Mouse (Mus musculus): ENCODE data around the gene Gabpb1.
A peak's percentile ranks its signal among the peaks of the same experiment; 100 is the strongest.
"Not testable (repeated sequence)": the region's sequence is repeated elsewhere in the genome, so short reads cannot be mapped to it uniquely, and the experiment has no call there.

Gene Gabpb1

DNA sequence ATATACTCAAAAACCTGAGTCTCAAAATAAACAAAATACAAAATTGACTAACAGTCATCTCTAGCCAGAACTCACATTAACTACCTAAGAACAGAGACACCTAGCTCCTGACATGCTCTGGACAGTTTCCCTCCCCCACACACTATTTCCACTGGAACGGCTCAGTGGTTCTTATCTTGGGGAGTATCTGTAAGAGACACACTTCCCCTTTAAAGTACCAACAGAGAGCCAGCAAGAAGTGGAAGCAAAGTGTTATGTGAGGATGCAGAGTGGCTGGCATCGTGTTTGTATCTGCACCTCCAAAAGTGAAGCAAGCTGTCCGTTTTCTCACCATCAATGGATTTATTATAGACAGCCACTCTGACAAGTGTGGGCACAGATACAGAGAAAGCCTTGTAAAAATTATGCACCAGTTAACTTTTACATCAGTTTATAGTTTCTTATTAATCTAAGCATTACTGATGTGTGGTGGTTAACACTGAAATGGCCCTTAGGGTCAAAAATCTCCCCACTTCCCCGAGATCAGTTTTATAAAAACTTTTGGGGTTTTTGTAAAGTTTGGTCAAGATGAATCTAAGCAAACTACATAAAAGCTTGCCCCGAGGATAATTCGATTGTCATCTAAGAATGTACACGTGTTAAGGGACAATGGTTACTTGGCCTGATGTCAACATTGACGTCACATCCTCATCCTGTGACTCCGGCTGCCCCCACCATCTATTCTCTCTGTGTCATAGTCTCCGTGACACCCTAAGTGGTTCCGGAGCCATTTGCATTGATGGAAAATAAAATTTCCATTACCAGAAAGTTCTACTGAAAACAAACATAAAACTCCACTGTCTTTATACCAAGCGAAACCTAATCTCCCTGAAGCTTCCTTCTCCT lies 40.0 kb downstream of the Gabpb1 start:
- DNase-seq, result peak; percentile 22

DNA sequence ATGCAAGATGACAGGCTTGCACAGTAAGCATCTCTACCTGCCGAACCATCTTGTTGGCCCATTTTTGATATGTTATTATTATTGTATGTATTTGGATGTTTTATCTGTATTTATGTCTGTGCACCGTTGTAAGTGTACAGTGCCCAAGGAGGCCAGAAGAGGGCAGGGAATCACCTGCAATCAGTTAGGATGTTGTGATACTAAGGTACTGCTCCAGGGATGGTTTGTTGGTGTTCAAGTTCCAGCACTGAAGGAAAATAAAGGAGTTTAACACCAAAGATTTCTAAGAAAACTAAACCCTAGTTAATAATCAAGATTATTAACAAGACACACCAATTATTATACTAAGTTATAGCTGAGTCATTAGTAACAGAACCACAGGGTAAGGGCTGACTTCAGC lies 43.0 kb downstream of the Gabpb1 start:
- DNase-seq, result no peak

DNA sequence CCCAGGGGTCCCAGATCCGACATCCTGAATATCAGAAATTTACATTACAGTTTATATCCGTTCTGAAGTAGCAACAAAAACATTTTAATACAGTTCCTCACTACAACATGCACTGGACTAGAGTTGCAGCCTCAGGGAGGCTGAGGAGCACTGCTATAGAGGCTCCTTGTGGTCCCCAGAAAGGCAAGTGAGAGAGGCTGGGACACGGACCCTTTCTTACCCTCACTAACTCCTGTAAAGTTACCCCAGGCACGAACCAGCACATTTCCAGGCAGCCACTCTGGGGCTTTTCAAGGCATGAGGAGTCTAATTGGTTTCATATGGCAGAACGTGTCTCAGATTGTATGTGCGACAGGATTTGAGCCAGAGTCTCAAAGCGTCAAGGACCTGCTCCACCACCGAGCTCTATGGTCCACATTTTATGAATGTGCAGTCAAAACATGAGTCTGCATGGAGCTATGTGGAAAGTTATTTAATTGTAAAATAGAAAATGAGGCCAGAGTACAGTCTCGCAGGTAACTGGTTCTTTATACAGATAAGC lies 47.6 kb downstream of the Gabpb1 start:
- no peak for DNase-seq

DNA sequence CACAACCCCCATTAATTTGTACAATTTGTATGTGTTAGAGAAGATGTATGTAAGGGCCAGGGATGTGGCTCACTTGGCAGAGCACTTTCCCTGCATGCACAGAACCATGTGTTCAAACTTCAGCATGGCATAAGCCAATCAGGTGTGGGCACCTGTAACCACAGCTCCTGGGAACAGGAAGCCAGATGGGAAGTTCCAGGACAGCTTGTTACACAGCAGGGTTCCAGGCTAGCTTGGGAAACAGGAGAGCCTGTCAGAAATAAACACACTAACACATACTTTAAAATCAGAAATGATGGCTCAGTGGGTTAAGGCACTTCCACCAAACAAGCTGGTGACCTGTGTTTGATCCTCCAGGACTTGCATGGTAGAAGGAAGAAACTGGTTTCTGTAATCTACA lies 53.0 kb downstream of the Gabpb1 start:
- no peak for DNase-seq

DNA sequence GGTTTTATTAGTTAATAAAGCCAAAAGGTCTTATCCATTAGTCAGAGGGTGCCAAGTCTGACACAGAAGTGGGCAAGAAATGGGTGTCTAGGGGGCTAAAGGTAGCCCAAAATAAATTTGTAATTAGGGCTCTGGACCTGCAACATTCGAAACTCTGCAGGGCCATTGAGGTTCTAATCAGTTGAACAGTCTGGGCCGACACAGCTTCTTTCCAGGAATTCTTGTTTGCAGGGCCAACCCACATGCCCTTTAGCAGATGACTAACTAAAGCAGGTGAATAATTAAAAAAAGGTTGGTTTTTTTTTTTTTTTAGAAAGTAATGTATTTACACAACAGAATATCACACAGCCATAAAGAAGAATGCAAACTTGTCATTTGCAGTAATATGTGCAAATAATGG lies 53.7 kb downstream of the Gabpb1 start:
- DNase-seq, result no peak

DNA sequence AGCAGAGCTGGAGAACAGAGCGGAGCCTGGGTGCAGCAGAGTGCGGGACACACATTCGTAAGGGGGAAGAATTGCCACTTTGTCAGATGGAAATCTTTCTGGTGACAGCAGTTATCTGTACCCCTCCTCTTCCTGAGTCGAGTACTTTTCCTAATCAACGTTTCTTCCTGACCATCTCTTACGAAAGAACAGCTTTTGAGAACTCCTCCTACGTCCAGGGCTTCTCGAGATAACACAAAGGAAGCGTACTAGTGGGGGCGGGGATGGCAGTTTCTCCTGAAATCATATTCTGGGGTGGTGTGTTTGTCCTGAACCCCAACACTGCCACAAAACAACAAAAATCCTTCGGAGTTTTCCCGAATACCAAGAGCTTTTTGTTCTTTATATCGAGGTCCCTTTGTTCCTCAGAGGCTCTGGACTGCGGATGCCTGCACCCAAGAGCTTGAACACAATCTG lies 56.9 kb downstream of the Gabpb1 start, which contains the start of gene Hdc:
TSS of gene Hdc (minus strand) at position 51 of the 456 bp plus-strand sequence.
- no peak for DNase-seq

DNA sequence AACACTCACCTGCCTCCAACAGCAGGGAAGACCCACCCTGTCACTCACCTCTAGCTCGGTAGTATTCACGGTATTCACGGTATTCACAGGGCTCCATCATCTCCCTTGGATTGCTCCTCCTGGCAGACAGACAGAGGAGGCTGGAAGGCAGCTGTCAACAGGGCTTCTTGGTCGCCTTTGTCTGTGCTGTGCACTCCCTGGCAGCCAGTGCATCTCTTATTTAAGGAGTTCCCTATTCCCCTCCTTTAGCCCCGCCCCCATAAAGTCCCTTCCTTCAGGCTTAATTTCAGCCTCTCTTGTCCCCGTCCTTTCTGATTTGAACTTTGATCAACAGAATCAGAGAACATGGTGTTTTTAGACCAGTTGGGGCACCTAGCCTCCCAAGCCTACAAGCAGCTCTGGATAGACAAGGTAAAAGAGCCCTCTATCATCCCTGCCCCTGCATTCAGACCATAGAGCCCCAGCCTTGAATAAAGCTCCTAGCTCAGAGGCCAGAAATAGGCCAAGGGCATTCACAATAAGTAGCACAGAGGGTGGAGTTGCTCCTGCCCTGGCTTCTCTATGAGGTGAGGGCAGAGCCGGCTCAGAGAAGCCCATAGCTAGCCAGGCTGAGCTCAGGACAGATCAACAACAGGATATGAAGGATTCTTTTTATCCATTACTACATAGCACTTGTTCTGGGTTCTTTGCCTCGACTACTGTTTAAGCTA lies 57.5 kb downstream of the Gabpb1 start:
- no peak for DNase-seq

DNA sequence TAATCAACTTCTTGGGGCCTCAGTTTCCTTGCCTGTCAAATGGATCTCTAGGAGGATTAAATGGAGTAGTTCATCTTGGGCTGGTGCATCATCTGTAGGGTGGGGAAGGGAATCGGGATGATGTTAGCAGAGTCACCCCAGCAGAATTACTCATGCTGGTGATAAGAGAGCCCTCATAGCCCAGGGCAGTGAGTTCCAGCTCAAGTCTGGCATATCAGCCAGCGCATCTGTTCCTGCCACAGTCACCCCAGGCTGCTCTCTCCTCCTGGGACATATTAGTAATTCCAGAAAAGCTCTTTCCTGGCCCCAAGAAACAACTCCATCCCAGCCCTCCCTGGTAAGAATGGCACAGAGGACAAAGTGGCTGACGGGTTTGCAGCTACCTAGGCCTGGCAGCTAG lies 60.8 kb downstream of the Gabpb1 start:
- no peak for DNase-seq

DNA sequence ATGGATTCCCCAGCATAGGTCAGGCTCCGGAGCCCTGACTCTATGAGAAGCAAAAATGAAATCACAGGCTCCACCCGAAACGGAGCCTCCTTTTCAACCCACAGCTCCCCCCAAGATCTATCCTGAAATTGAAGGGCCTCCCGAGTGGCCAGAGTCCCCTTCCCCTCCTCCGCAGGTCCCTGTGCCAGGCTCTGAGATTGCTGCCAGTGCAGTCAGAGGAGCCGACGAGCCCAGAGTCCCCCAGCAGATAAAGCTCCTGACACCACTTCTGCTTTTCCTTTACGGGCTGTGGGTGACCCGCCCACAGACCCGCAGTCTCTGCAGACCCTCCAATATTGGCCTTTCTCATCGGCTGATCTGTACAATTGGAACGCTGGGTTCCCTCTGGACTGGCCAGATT lies 66.5 kb downstream of the Gabpb1 start:
- not testable (repeated sequence) for DNase-seq

DNA sequence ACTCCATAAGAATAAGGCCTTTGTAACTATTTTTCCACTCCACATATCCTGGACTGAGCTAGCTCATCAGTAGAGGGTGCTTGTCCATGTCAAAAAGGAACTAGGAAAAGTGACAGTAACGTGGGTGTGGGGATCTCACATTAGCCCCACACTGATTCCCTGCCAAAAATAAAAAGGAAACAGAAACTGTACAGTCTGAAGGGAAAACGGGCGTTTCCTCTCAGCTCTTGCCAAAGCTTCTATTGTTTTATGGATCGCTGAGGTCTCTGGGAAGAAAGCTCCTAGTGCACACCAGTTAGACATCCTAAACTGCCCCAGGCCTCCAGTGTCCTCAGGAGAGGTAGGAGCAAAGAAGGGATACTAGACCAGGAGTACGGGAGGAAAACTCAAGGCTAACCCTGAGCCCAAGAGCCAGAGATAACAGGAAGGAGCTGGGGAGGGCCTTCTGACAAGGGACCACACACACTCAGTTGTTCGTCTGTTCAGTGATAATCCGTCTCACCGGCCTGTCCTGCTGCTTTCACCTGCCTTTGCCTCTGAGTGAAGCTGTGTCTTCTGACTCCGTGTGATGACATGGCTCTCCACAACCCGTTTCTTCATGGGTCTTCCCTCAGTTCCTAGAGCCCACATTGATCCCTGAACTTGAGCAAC lies 68.5 kb downstream of the Gabpb1 start:
- DNase-seq, result no peak

DNA sequence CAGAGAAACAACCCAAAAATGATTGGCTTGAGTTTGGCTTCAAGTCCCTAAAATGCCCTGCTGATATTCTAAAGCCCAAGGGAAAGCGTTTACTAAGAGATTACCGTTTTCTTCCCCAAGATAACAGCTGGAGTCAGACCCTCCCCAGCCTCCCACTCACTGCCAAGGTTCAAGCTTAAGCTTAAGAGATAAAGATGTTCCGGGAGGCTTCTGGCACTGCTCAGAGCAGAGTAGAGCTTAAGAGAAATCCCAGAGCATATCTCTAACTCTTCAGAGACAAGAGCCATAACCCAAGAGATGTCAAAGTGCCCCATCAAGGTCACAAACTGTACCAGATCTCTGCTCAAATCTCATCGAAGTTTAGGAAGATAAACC lies 69.5 kb downstream of the Gabpb1 start:
- no peak for DNase-seq

DNA sequence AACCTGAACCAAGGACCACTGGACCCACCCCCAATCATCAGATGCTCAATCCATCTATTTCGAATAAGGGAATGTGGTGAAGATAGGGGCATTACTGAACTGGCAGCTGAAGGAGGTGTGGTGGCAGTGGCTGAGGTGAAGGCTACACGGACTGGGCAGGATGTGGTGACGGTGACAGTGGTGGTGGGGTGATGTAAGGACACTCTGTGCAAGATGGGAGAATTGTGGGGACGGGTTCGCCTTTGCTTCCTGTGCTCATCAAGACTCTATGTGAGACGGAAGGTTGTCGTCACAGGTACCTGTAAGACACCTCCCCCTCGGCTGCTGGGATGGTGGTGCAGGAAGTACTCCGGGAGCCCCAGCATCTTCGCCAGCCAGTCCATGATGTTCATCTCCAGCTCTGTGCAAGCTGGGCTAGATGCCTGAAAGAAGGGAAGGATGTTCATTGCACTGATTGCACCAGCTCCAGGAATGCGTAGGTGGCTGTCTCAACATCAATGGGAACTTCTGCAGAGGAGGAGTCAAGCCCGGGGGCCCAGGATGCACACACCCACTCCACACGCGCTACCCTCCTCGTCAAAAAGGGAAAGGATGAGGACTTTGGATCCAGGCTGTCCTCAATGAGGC lies 70.0 kb downstream of the Gabpb1 start:
- no peak for DNase-seq

DNA sequence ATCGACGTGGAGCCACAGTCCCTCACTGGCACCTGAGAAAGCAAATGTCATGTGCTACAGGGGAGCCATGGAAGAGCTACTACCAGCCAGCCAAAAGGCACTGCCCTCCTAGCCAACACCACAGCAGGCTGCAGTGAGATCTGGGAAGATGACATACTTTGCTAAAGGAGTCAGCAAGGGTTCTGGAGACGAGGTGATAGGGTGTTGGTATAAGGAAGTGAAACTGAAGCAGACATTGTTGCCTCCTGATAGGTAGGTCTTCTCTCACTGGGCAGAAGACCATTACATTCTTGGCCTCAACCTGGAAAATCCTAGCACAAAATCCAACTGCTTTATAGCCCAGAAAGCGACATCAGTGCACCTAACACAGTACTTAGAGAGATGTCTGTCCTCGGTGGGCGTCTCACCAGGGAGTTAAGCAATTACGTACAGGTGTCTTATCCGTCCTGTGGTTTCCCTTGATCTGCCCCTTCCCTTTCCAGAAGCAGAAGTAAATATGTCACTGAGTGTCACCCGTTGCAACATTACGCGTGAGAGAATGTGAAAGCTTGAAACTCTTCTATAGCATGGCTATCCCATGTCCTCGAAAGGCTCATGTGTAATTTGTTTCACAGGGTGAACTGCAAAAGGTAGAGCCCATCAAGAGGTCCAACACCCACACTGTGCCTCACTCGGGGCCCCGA lies 74.1 kb downstream of the Gabpb1 start:
- no peak for DNase-seq

DNA sequence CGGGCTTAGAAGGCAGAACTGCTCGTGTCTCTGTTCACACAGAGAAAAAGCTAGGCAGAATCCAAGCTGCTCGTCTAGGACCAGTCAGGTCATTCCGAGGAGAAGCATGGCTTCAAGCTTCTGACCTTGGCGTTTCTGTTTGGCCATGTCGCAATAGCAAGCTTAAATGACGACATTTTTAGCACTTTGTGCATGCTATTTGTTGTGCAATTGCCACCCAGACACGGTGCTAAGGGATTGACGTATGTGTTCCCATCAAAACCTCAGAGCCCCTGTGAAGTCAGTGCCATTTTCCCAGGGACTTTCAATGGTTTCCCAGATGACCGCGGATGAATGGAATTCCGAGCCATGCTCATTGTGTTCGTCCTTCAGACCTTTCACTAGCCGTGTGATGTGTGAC lies 75.6 kb downstream of the Gabpb1 start:
- peak; percentile 12 for DNase-seq

DNA sequence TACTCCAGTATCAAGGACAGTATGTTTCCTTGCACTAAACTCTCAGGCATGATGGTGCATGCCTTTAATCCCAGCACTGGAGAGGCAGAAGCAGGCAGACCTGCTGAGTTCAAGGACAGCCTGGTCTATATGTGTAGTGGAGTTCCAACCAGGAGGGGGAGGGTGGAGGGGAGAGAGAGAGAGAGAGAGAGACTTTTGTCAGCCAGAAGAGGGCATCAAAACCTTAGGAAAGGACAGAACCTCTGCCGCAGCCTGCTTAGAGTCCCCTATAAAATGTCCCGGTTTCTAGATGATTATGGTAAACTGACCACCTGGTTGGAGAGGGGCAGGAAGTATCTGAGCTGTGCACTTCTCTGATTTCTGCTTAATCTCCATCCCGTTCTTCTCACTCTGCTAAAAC lies 77.1 kb downstream of the Gabpb1 start:
- DNase-seq, result peak; percentile 12

DNA sequence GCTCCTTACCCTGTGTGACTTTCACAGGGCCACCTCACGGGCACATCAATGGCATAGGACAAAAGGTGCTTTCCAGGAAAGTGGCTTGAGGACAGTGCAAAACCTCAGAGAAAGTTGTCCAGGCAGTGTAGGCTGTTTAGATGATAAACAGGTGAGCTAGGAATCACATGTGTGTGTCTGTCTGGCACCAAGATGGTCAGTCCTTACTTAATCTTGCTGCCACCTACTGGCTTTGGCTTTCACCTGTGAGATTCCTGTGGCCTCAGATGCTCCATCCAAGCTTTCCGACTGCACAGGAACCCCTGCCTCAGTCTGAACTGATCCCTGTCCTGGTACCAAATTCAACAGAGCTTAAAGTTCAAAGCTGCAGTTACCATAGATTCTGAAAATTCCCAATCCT lies 77.8 kb downstream of the Gabpb1 start:
- DNase-seq, result no peak

DNA sequence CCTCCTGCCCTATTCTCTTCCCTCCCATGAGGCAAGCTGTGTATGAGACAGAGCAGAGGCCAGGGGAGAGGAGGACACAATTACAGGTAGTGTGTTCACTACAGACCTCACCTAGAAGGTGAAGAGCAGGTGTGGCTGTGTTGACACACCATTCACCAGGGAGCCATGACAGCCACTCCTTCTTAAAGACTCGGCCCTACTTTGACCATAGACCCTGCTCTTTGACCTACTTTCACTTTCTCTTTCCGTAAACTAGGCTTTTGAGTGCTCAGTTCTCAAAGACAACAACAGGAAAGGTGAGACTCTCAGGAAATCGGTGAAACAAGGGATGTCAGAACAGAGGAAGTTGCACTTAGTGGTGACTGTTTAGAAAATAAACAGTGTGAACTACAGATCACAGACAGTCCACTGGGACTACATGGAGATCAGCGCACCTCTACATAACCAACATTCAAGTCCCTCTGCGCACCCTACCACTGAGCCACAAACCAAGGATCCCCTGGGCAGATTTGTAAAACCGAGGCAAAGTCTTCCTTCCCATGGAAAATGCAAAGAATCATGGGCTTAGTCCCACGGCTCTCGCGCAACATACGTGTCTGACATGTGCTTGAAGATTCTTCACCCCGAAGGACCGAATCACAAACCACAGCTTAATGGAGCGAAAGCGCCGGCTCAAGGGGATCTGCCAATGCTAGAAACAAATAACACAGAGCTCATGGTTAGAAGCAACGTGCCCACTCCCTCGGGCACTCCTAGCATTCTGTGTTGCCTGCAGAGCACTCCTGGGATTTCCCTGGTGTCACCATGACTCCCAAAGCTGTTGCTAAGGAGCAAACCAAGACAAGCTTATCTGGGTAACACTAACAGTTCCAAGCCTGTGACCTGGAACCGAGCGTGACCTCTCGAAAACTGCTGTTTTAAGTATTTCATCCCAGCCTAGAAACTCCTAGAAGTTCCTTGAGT lies 78.6 kb downstream of the Gabpb1 start:
- DNase-seq, result no peak

DNA sequence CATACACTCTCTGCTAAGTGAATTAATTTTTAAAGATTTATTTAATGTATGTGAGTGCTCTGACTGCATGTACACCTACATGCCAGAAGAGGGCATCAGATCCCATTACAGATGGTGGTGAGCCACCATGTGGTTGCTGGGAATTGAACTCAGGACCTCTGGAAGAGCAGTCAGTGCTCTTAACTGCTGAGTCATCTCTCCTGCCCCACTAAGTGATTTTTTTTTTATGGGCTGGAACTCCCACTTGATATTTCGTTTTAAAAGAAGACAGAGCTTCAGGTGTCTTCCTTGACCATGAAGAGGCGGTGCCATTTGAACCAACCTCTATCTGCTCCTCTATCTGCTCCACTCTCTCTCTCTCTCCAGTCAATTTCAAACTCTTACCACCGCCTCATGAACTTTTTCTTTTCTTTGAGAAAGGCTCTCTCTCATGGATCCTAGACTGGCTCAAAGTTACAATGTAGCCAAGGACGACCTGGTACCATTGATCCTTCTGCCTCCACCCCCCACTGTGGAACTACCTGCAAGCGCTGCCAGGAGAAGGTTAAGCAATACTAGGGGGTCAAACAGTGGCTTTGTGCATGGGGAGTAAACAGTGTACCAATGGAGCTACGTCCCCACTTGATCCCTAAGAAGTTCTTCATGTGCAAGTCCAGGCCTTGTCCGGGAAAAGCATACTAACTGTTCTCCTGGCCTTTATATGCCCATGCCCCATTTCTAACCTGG lies 79.6 kb downstream of the Gabpb1 start:
- DNase-seq, result no peak

DNA sequence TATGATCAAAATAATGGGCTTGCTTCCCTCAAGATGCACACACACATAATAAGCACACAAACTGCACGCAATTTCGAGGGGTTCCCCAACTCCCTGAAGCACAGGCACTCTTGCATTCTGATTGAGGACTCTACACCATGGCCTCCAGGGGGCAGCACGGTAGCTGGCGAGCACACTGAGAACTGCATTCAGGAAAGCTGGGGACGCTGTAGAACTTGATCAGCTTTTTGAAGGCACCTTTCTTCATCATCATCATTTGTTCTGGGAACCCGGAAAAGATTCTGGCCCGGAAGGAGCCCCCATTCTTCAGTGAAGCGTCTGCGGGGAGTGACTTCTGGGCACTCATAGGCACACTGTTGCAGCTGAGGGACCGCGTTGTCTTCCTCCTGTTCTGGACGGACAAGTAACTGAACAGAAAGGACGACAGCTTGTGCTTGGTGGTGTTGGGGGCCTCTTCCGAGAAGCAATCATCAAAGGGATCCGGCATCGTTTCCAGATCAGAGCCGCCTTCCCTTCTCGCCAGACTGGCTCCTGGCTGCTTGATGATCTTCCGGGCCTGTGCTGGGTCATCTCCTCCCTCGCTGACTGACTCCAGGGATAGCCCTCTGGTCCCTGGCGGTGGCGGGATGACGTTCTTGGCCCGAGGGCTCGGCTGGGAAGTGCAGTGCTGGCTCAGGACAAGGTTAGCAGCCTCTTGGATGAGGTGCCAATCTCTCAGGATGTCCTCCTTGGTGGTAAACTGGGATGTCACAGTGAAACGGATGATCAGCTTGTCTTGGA lies 82.1 kb downstream of the Gabpb1 start:
- peak; percentile 77 for DNase-seq

DNA sequence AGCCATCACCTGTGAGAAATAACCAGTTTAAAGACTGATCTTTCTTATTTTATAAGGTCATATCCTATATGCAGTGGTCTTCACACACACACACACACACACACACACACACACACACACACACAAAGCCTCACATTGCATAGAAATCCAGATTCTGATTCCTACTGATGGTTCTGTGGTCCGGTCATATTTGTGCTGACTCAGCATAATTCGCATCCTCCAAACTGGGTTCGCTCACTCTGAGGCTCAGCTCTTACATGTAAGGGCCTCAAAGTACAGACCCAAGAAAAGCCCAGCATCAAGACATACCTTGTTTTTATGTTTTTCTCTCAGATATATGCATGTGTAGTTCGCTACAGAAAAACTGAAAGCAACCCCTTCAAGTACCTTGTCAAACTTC lies 84.8 kb downstream of the Gabpb1 start:
- DNase-seq, result no peak

Data from liver (tissue).